Mouse (Mus musculus) heart, adult 2 months (tissue): Measurements from ENCODE around the gene Rom1.

Source experiments
- CTCF ChIP-seq: fragments of 200-600 bp; IDR thresholded peaks from 2 replicates; pipeline ENCODE4 v1.8.1; 2022; ENCODE audit warnings: antibody characterized with exemption, mild to moderate bottlenecking, moderate library complexity
- EP300 ChIP-seq: fragments of 200-500 bp; IDR thresholded peaks from 2 replicates; pipeline ENCODE4 v1.6.1; 2011; ENCODE audit warnings: low read depth, low read length, control low read depth; ENCODE audit not compliant: insufficient read depth
- POLR2A ChIP-seq: fragments of 200-500 bp; IDR thresholded peaks from 2 replicates; pipeline ENCODE4 v1.6.1; 2011; ENCODE audit warnings: mild to moderate bottlenecking, low read depth, low read length, control low read depth; ENCODE audit not compliant: insufficient read depth

- TF ChIP-seq CTCF, result no peak
- no peak for TF ChIP-seq POLR2A
- no peak for TF ChIP-seq EP300
Observed at GRCm38 (mm10) chr19:8908531-8908930, 20.6 kb downstream of the Rom1 start.
